Mouse (Mus musculus) forebrain, embryonic 14.5 days (tissue): ENCODE results near the gene Krt23. TPM values are rescaled to one million over a fixed set of nuclear protein-coding genes. Genes with fewer than 3 reads are reported as not detected.
A peak's percentile ranks its signal among the peaks of the same experiment; 100 is the strongest.

ENCODE experiments used
- ATAC-seq: fragments of 200-750 bp; cut with Nextera tagmentation; 2 replicates; pipeline ENCODE4 v1.8.0; 2017; ENCODE audit warnings: mild to moderate bottlenecking, moderate library complexity
- DNase-seq: peaks from one replicate; pipeline ENCODE4 v3.0.0-alpha.2; 2015; ENCODE audit warnings: low spot score
- H3K27ac ChIP-seq: fragments of 300-500 bp; sonication (generic); 2 replicates; pipeline ENCODE4 v1.5.1; 2014; ENCODE audit warnings: low read depth, mild to moderate bottlenecking, control low read depth, low read length, moderate library complexity
- H3K27me3 ChIP-seq: fragments of 300-500 bp; sonication (generic); replicated peaks from 2 replicates; pipeline ENCODE4 v1.6.1; 2014; ENCODE audit warnings: low read length, control low read depth, mixed read lengths; ENCODE audit not compliant: control insufficient read depth, insufficient read depth
- H3K36me3 ChIP-seq: fragments of 300-500 bp; sonication (generic); 2 replicates; pipeline ENCODE4 v1.6.1; 2014; ENCODE audit warnings: low read length, control low read depth; ENCODE audit not compliant: control insufficient read depth, insufficient read depth
- H3K4me1 ChIP-seq: fragments of 300-500 bp; sonication (generic); 2 replicates; pipeline ENCODE4 v1.6.1; 2014; ENCODE audit warnings: antibody characterized with exemption, low read length, control low read depth; ENCODE audit not compliant: control insufficient read depth, insufficient read depth
- H3K4me2 ChIP-seq: fragments of 300-500 bp; sonication (generic); 2 replicates; pipeline ENCODE4 v1.6.1; 2014; ENCODE audit warnings: mild to moderate bottlenecking, control low read depth, low read length
- H3K4me3 ChIP-seq: fragments of 300-500 bp; sonication (generic); 2 replicates; pipeline ENCODE4 v1.5.1; 2014; ENCODE audit warnings: low read depth, low read length, control low read depth
- H3K9ac ChIP-seq: fragments of 300-500 bp; sonication (generic); 2 replicates; pipeline ENCODE4 v1.6.1; 2014; ENCODE audit warnings: mild to moderate bottlenecking, low read length, control low read depth, moderate library complexity
- H3K9me3 ChIP-seq: fragments of 300-500 bp; sonication (generic); replicated peaks from 2 replicates; pipeline ENCODE4 v1.6.1; 2016; ENCODE audit warnings: low read length, control low read depth, mixed read lengths; ENCODE audit not compliant: control insufficient read depth
- WGBS: fragments of 180-500 bp; shearing (Covaris S2); extraction: QIAGEN DNeasy Blood & Tissue Kit; methylation state at CpG from one replicate; pipeline ENCODE4 v1.1.7; 2014; 5-methylcytosine and 5-hydroxymethylcytosine counted together
- polyA plus RNA-seq: library from polyadenylated mRNA; unstranded; fragments of >200 nt; fragmentation: Nextera tagmentation; extraction: Ambion mirVana; gene quantifications from 2 replicates; pipeline ENCODE4 v1.2.1, GENCODE M21; 2014

The Krt23 gene
- polyA plus RNA-seq, 1 experiment from 2014 or later = 0.10 TPM

- H3K27me3 ChIP-seq = no peaks in the 10 kb centered on the region
- H3K9me3 ChIP-seq = no peaks in the 10 kb centered on the region
- H3K27ac ChIP-seq = no peak overlapping the region
- 55% methylated on average over 7 of the region's 7 CpGs for WGBS
- H3K9ac ChIP-seq = no peak overlapping the region; the same call in 1 of the 2 replicates
- no peak for ATAC-seq
- H3K36me3 ChIP-seq = no peaks in the 10 kb centered on the region
- H3K4me1 ChIP-seq = no peaks in the 10 kb centered on the region
- H3K4me2 ChIP-seq = no peak overlapping the region
- no peak for DNase-seq
- no peak overlapping the region for H3K4me3 ChIP-seq
These were observed 26.6 kb downstream of the Krt23 start for GRCm38 (mm10) chr11:99466316-99466715.

GRCm38 (mm10) chr11:99464836-99465235, 28.1 kb downstream of the Krt23 start:
- DNase-seq = peak; percentile 91
- Histone ChIP-seq H3K4me2 (no peak overlapping the region), H3K4me1 (no peaks in the 10 kb centered on the region), H3K27ac (no peak overlapping the region), H3K4me3 (no peak overlapping the region), H3K27me3 (no peaks in the 10 kb centered on the region), H3K9ac (no peak overlapping the region), H3K36me3 (no peaks in the 10 kb centered on the region), H3K9me3 (no peaks in the 10 kb centered on the region)
- WGBS = 6% methylated on average over 5 of the region's 5 CpGs
- ATAC-seq = no peak

- Histone ChIP-seq H3K36me3 (no peaks in the 10 kb centered on the region), H3K4me1 (no peaks in the 10 kb centered on the region), H3K27me3 (no peaks in the 10 kb centered on the region), H3K4me2 (no peak overlapping the region), H3K4me3 (no peak overlapping the region), H3K27ac (no peak overlapping the region), H3K9me3 (no peaks in the 10 kb centered on the region), H3K9ac (no peak overlapping the region)
- DNase-seq (peak; percentile 90), ATAC-seq (peak; percentile 62; the same call in 1 of the 2 replicates)
- WGBS = 15% methylated on average over 8 of the region's 8 CpGs
These were observed 29.8 kb downstream of the Krt23 start for GRCm38 (mm10) chr11:99463155-99463554.

- 76% methylated on average over 7 of the region's 7 CpGs for WGBS
- Histone ChIP-seq H3K27me3 (no peaks in the 10 kb centered on the region), H3K36me3 (no peaks in the 10 kb centered on the region), H3K4me1 (no peaks in the 10 kb centered on the region), H3K4me3 (no peak overlapping the region), H3K9me3 (no peaks in the 10 kb centered on the region), H3K4me2 (no peak overlapping the region), H3K9ac (no peak overlapping the region), H3K27ac (no peak overlapping the region)
- no peak for ATAC-seq
- no peak for DNase-seq
These were observed 31.2 kb downstream of the Krt23 start for GRCm38 (mm10) chr11:99461736-99462135.

- Histone ChIP-seq H3K27ac (no peak overlapping the region), H3K4me3 (no peak overlapping the region), H3K4me1 (no peaks in the 10 kb centered on the region), H3K9me3 (no peaks in the 10 kb centered on the region), H3K36me3 (no peaks in the 10 kb centered on the region), H3K27me3 (no peaks in the 10 kb centered on the region), H3K9ac (no peak overlapping the region), H3K4me2 (no peak overlapping the region)
- no peak for ATAC-seq
- WGBS = 76% methylated on average over 7 of the region's 7 CpGs
- DNase-seq = no peak
These were observed 34.0 kb downstream of the Krt23 start for GRCm38 (mm10) chr11:99458887-99459286.

- DNase-seq (no peak), ATAC-seq (no peak)
- H3K27ac ChIP-seq = no peak overlapping the region
- WGBS = 63% methylated on average over 10 of the region's 10 CpGs
- no peaks in the 10 kb centered on the region for H3K36me3 ChIP-seq
- H3K4me1 ChIP-seq = no peaks in the 10 kb centered on the region
- no peaks in the 10 kb centered on the region for H3K27me3 ChIP-seq
- H3K9me3 ChIP-seq = no peaks in the 10 kb centered on the region
- H3K4me2 ChIP-seq = no peak overlapping the region
- H3K4me3 ChIP-seq = no peak overlapping the region
- H3K9ac ChIP-seq = no peak overlapping the region
These were observed 38.2 kb downstream of the Krt23 start for GRCm38 (mm10) chr11:99454759-99455158.

- H3K4me1 ChIP-seq = no peaks in the 10 kb centered on the region
- no peaks in the 10 kb centered on the region for H3K9me3 ChIP-seq
- DNase-seq (no peak), ATAC-seq (no peak)
- no peak overlapping the region for H3K9ac ChIP-seq
- WGBS = 91% methylated on average over 4 of the region's 4 CpGs
- no peaks in the 10 kb centered on the region for H3K36me3 ChIP-seq
- H3K27me3 ChIP-seq = no peaks in the 10 kb centered on the region
- no peak overlapping the region for H3K4me2 ChIP-seq
- no peak overlapping the region for H3K27ac ChIP-seq
- no peak overlapping the region for H3K4me3 ChIP-seq
These were observed 38.9 kb downstream of the Krt23 start for GRCm38 (mm10) chr11:99454044-99454443.

GRCm38 (mm10) chr11:99448769-99449168, 44.2 kb downstream of the Krt23 start:
- H3K27me3 ChIP-seq = no peaks in the 10 kb centered on the region
- no peak overlapping the region for H3K9ac ChIP-seq
- no peak overlapping the region for H3K27ac ChIP-seq
- no peak overlapping the region for H3K4me2 ChIP-seq
- no peaks in the 10 kb centered on the region for H3K9me3 ChIP-seq
- DNase-seq (no peak), ATAC-seq (no peak)
- H3K36me3 ChIP-seq = no peaks in the 10 kb centered on the region
- H3K4me1 ChIP-seq = no peaks in the 10 kb centered on the region
- 77% methylated on average over 2 of the region's 2 CpGs for WGBS
- no peak overlapping the region for H3K4me3 ChIP-seq

- Histone ChIP-seq H3K9ac (no peak overlapping the region), H3K27ac (no peak overlapping the region), H3K9me3 (no peaks in the 10 kb centered on the region), H3K4me2 (no peak overlapping the region), H3K4me1 (no peaks in the 10 kb centered on the region), H3K4me3 (no peak overlapping the region), H3K27me3 (no peaks in the 10 kb centered on the region), H3K36me3 (no peaks in the 10 kb centered on the region)
- DNase-seq = no peak
- 76% methylated on average over 8 of the region's 8 CpGs for WGBS
- no peak for ATAC-seq
These were observed 51.7 kb downstream of the Krt23 start for GRCm38 (mm10) chr11:99441220-99441619.
